Mouse (Mus musculus): ENCODE measurements around the gene Sugp2. TPM values are rescaled to one million over a fixed set of nuclear protein-coding genes. Genes with fewer than 3 reads are reported as not detected.

The Sugp2 gene
- total RNA-seq, 2 experiments from 2014 or later: 43.1 to 45.0 TPM

GRCm38 (mm10) chr8:70283136-70284077, 49.4 kb downstream of the Sugp2 start:
- no peak for DNase-seq

- no peak for DNase-seq
Measured at GRCm38 (mm10) chr8:70284421-70284820, 50.4 kb downstream of the Sugp2 start.

GRCm38 (mm10) chr8:70285304-70285703, 51.3 kb downstream of the Sugp2 start:
- no peak for DNase-seq

GRCm38 (mm10) chr8:70286737-70287136, 52.7 kb downstream of the Sugp2 start:
- DNase-seq: no peak

- no peak for DNase-seq
Measured at GRCm38 (mm10) chr8:70293988-70294405, 60.0 kb downstream of the Sugp2 start.

GRCm38 (mm10) chr8:70300881-70301280, 66.9 kb downstream of the Sugp2 start:
- DNase-seq: no peak

GRCm38 (mm10) chr8:70302358-70302890, 68.4 kb downstream of the Sugp2 start, which contains the start of the genes Ddx49 and Cope:
Gene Ddx49, minus strand, starts transcription at chr8:70302489.
Gene Cope, plus strand, starts transcription at chr8:70302518.
- DNase-seq: peak; percentile 91

- DNase-seq: no peak
Measured at GRCm38 (mm10) chr8:70302901-70303300, 68.9 kb downstream of the Sugp2 start.

GRCm38 (mm10) chr8:70309311-70309710, 75.3 kb downstream of the Sugp2 start:
- DNase-seq: no peak

GRCm38 (mm10) chr8:70313399-70313798, 79.4 kb downstream of the Sugp2 start:
- DNase-seq: peak; percentile 86

- DNase-seq: peak; percentile 74
Measured at GRCm38 (mm10) chr8:70315624-70316510, 81.8 kb downstream of the Sugp2 start, which contains the start of gene Cers1. Gene Cers1, plus strand, starts transcription at chr8:70315775.

GRCm38 (mm10) chr8:70316511-70317504, 82.8 kb downstream of the Sugp2 start:
- DNase-seq: peak; percentile 36

- peak; percentile 64 for DNase-seq
Measured at GRCm38 (mm10) chr8:70317872-70318271, 83.8 kb downstream of the Sugp2 start.

GRCm38 (mm10) chr8:70323716-70324115, 89.7 kb downstream of the Sugp2 start:
- DNase-seq: no peak

- no peak for DNase-seq
Measured at GRCm38 (mm10) chr8:70327512-70327911, 93.5 kb downstream of the Sugp2 start.

- DNase-seq: no peak
Measured at GRCm38 (mm10) chr8:70329124-70329834, 95.3 kb downstream of the Sugp2 start, which contains the start of gene Gdf1. Gene Gdf1, plus strand, starts transcription at chr8:70329817.

All from gastrocnemius, postnatal 25 days (tissue).